Mouse (Mus musculus): ENCODE measurements at regions not wholly inside any gene's neighbourhood (a gene's known extent, or its start where the extent isn't known, plus 50 kb on each side); places are given as distances from the start of the nearest gene placed in this dataset.
"Not testable (repeated sequence)": the region's sequence is repeated elsewhere in the genome, so short reads cannot be mapped to it uniquely, and the experiment has no call there.

- DNase-seq (ENCODE audit: low spot score in 2 of 2), result no peak
Measured at GRCm38 (mm10) chr2:63580489-63581139, 396.5 kb upstream of the Kcnh7 start.

DNA sequence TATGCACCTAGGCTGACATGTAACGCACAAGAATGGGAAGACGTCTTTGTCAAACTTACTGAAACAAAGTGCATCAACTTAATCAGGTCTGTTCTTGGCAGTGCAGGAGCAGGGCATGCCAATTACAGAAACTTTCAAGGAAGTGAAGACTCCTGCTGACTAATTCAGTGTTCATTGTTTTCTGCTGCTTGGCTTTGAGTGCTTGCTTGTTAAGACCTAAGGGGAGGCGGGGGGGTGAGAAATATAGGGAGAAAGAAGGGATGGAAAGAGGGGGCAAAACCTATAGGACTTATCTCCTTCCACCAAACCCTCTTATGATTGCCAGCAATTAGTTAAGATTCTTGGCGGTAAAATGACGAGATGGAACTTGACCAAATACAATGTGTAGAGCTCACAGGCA lies 391.1 kb upstream of the Kcnh7 start:
- DNase-seq (ENCODE audit: low spot score in 2 of 2), result no peak

DNA sequence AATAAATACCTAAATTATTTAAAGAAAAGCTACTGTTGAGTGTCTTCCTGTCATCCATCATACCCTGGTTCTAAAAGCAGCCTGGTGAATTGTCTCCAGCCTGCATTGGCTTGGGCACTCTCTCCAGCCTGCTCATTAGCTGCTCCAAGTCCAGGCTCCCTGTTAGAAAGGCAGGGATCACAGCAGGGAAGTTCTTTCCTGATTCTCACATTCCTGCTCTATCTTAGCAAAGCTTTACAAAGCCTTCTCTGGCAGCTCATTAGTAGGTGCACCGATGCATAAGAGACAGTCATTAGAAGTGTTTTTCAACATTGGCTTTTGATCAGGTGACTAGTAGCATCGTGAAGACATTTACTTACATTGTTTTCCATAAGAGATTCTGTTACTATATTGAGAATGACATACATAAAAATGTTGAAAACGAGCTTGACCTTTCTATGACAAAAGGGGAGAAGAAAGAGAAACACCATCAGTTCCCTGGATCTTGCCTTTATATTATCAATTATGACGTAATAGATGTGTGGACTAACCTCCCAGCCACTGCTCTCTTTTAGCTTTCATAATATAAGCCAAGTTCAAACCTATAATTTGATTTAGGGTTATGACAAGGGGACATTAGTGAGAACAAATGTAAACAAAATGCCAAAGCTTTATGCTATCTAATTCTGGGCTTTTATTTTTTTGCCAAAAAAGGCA lies 390.1 kb upstream of the Kcnh7 start:
- no peak for DNase-seq (ENCODE audit: low spot score in 2 of 2)

GRCm38 (mm10) chr2:63573015-63573807 lies 389.1 kb upstream of the Kcnh7 start:
- DNase-seq (ENCODE audit: low spot score in 2 of 2), result no peak

DNA sequence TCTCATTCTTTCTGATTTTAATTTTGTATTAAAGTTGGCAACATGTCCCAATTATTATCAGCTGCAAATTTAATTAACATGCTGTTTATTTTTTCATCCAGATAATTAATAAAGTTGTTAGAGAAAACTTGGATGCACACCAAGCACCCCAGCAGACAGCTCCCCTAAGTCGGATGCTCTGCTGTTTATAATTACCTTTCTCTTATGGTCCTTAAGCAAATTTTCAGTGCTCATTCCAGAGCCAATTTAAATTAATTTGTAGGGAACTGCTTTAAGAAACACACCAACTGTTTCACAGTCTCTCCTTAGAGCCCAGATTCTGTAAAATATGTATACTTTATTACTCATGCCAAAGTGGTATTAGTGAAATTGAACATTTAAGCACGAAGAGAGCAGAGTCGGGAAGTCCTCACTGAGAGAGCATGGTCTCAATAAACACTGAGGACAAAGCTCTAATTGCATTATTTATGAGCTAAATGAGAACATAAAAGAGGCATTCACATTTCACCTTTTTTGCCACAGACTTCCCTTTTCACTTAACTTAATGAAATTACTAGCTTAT lies 372.9 kb upstream of the Kcnh7 start:
- DNase-seq (ENCODE audit: low spot score in 2 of 2), result no peak

DNA sequence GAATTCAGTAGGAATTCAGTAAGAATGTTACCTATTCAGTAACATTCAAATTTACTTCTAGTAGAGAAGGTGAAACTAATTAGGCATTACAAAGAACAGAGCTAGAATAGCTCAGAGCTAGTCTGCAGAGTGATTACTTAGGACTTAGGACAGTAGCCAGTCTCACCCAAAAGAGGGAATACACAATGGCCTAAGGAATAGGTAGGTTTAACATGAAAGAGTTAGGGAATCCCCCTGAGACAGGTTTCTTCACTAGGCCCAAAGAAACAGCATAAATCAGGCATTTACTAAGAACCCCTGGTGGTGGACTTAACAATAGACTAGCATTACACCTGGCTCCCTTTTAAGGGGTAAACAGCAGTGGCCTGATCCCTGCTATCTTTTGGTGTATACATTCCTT lies 357.7 kb upstream of the Kcnh7 start:
- not testable (repeated sequence) for DNase-seq (ENCODE audit: low spot score in 2 of 2)

GRCm38 (mm10) chr2:63518534-63518933 lies 334.4 kb upstream of the Kcnh7 start:
- DNase-seq (ENCODE audit: low spot score in 2 of 2), result no peak

DNA sequence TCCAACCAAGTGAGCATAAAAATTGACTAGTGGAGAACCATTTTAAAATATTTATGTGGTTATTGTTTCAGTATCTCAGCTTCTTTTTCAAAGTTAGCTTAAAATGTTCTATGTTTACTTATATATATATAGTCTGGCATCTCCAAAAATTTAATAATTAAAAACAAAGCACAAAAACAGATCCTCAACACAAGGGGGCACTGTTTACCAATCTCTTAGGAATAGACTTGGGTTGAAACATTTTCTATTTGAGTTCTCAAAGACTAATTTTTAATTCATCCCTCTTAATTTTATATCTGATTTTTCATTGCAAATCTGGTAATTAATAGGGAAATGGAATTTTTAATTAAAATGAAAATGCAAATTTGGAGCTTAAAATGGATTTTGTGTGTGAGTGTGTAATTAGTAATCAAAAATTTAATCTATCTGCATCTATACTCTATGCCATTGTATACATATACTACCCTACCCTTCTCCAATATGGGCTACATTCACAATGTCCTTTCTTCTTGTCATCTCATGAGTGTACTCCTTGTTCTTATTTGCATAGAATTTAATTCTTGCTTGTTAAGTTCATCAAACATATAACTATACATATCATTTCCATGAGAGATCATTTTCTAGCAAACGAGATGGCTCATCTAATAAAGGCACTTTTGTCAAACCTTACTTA lies 329.6 kb upstream of the Kcnh7 start:
- DNase-seq (ENCODE audit: low spot score in 2 of 2), result peak in 1 of 2 experiments; percentile 19

DNA sequence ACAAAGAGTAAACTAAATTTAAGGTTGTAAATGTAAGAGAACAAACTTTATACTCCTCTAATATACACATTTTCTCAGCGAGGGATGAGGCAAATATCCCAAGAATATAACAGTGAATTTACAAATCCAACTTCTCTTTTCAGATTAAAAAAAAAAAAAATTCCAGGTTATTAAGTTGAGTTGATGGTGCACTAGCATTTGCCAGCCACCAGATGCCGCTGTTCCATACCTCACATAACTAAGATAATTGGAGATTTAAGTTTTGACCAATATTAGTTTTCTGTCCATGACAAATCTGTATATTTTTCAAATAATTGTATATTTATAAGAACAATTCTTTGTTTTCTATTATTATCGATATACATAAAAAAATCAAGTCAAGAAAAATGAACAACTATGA lies 319.9 kb upstream of the Kcnh7 start:
- peak in 1 of 2 experiments; percentile 11 for DNase-seq (ENCODE audit: low spot score in 2 of 2)

- no peak for DNase-seq (ENCODE audit: low spot score in 2 of 2)
Measured at GRCm38 (mm10) chr2:63476411-63476810, 292.3 kb upstream of the Kcnh7 start.

DNA sequence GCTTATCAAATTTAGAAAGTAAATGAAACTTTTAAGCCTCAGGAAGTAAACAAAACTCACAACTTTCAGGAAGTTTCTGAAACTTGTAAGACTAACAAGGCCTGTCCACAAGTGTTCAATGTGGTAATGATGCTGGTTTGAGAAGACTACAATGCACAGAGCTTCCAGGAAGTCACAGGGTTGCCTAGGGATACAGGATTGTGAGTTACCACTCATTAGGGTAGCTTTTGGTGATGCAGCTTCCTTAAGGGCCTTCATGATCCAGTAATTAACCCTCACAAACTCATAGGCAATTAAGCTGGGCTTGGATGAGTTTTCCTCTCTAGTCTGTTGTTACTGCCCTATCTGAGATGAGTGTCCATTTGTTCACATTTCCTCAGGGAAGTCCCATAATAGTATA lies 291.2 kb upstream of the Kcnh7 start:
- DNase-seq (ENCODE audit: low spot score in 2 of 2), result no peak

DNA sequence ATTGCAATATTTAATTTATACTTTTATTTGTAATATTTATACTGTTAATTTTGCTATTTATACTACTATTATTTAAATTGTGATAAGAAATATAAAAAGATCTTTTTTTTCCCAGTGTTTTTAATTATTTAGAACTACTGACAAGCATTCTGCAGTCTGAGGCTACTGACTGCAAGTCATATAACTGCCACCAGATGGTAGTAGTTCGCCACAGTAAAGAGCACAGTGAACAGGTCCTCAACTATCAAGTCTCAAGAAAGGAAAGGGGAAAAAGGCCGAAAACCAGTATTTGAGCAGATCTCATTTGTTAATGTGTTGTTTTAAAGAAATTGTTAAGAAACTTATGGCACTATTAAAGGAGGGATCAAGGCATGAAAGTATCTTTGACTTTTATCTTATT lies 289.6 kb upstream of the Kcnh7 start:
- peak; percentile 68 to 69 for DNase-seq (ENCODE audit: low spot score in 2 of 2)

GRCm38 (mm10) chr2:63472248-63472647 lies 288.2 kb upstream of the Kcnh7 start:
- DNase-seq (ENCODE audit: low spot score in 2 of 2), result no peak

DNA sequence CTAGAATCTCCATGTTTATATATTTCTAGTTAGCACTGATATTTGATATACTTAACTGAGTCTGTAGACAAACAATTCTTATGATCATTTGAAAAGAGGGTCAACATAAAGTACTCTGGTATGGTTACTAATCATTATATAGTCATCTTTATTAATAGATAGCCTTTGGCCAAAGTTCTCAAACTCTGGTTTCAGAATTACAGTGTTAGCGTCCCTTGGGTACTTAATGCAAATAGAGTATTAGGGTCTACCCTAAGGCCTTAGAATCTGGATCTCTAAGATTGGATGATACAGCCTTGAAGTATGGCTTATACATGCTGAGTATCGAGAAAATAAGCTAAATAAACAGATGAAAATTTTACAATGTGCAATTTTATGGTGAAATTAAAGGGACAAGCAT lies 275.0 kb upstream of the Kcnh7 start:
- DNase-seq (ENCODE audit: low spot score in 2 of 2), result no peak

GRCm38 (mm10) chr2:63454263-63455011 lies 270.4 kb upstream of the Kcnh7 start:
- peak; percentile 67 for DNase-seq (ENCODE audit: low spot score in 2 of 2)

- peak in 1 of 2 experiments; percentile 11 for DNase-seq (ENCODE audit: low spot score in 2 of 2)
Measured at GRCm38 (mm10) chr2:63452891-63453290, 268.8 kb upstream of the Kcnh7 start.

DNA sequence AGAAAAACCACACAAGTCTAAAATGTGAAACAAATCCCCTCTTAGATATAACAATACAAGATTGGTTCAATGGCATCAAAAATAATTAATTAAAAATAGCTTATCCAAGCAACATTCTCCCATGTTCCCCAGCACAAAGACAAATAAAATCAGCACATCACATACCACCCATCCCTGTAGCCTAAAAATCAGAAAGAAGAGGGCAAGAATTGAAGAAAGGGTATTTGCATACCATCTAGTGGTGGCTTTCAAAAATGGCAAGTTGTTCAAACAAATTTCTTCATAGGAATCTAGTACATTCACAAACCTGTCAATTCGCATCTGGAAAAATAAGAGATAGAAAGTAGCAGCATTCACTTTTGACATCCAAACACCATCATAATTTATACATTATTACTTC lies 268.1 kb upstream of the Kcnh7 start:
- DNase-seq (ENCODE audit: low spot score in 2 of 2), result no peak

DNA sequence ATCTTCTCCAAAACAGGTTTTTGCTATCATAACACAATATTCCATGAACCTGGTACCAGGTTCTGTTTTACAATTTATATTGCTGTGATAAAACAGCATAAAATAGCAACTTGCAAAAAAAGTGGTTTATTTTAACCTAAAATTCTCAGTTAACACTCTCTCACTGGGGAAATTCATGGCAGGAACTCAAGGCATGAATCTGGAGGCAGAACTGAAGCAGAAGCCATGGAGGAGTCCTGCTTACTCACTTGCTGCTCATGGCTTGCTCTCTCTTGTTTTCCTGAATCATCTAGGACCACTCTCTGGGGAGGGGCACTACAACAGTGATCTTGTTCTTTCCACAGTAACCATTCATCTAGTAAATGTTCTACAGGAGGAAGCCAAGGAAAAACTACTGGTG lies 250.2 kb upstream of the Kcnh7 start:
- no peak for DNase-seq (ENCODE audit: low spot score in 2 of 2)

DNA sequence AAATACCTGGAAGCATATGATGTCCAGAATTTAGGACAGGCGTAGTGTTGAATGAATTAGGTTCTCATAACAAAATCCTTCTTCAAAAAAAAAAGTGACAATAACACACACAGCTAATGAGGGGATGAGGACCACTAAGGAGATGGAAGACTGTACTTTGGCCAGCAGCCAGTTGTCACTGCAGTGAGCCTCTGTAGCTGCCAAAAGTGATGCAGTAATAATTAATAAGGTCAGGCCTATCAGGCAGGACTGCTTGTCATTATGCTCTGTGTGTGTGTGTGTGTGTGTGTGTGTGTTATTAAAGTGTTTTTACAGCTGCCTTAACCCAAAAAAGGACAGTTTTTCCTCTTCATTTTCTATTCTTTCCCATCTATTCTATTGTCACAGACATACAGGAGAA lies 221.3 kb upstream of the Kcnh7 start:
- no peak for DNase-seq (ENCODE audit: low spot score in 2 of 2)

Data from right cerebral cortex, adult 2 months (tissue).